Mouse (Mus musculus) layer of hippocampus, postnatal 25 days (tissue): ENCODE measurements around the gene Lgals2. TPM values are rescaled to one million over a fixed set of nuclear protein-coding genes. Genes with fewer than 3 reads are reported as not detected.

Experiments
- microRNA-seq, 2 experiments: library from miRNA; unstranded; fragments of <30 nt; microRNA quantifications; one replicate each; pipeline ENCODE4 v1.2.0; 2021
- total RNA-seq, 2 experiments: library from RNA; stranded (reverse); gene quantifications; 2 replicates each; pipeline ENCODE4 v1.2.3; 2021

Gene Lgals2
- total RNA-seq, 2 experiments from 2014 or later, result not detected

Small RNA genes within 50 kb of the gene (microRNA-seq; reads per million reads assigned to microRNA genes)
- 0.80 to 1.3 reads per million in 2 experiments for gene Mir6955

Other genes with a start within 250 kb of the Lgals2 start
- gene Elfn2, start 136.8 kb downstream of the Lgals2 start, total RNA-seq, result 100 to 1,000 TPM; 175 to 188 TPM
- gene Mfng, start 82.1 kb downstream of the Lgals2 start, total RNA-seq, result 1 to 10 TPM; 5.5 to 6.6 TPM
- 1 to 10 TPM; 5.0 to 5.5 TPM for gene Card10, start 52.5 kb downstream of the Lgals2 start, total RNA-seq
- gene Cdc42ep1, start 12.9 kb downstream of the Lgals2 start, total RNA-seq, result 10 to 100 TPM; 14.2 to 14.9 TPM
- gene Gga1, start 21.7 kb upstream of the Lgals2 start, total RNA-seq, result 10 to 100 TPM; 57.1 to 59.0 TPM
- not detected for gene Gm49510, start 44.1 kb upstream of the Lgals2 start, total RNA-seq
- 10 to 100 TPM; 24.3 to 25.3 TPM for gene Sh3bp1, start 44.2 kb upstream of the Lgals2 start, total RNA-seq
- 100 to 1,000 TPM; 161 to 187 TPM for gene Pdxp, start 58.4 kb upstream of the Lgals2 start, total RNA-seq
- gene Lgals1, start 71.2 kb upstream of the Lgals2 start, total RNA-seq, result 10 to 100 TPM; 15.0 to 18.0 TPM
- gene Nol12, start 79.4 kb upstream of the Lgals2 start, total RNA-seq, result 10 to 100 TPM; 37.4 to 37.6 TPM
- gene Triobp, start 92.2 kb upstream of the Lgals2 start, total RNA-seq, result 10 to 100 TPM; 14.0 to 16.0 TPM
- 100 to 1,000 TPM; 101 to 108 TPM for gene H1f0, start 172.9 kb upstream of the Lgals2 start, total RNA-seq
- gene Galr3, start 186.4 kb upstream of the Lgals2 start, total RNA-seq, result not detected
- 10 to 100 TPM; 17.2 to 17.3 TPM for gene Ankrd54, start 207.4 kb upstream of the Lgals2 start, total RNA-seq
- gene Eif3l, start 219.7 kb upstream of the Lgals2 start, total RNA-seq, result 10 to 100 TPM; 71.9 to 74.9 TPM